Mouse (Mus musculus): ENCODE measurements at regions not wholly inside any gene's neighbourhood (a gene's known extent, or its start where the extent isn't known, plus 50 kb on each side); places are given as distances from the start of the nearest gene placed in this dataset.
A peak's percentile ranks its signal among the peaks of the same experiment; 100 is the strongest.
"Not testable (repeated sequence)": the region's sequence is repeated elsewhere in the genome, so short reads cannot be mapped to it uniquely, and the experiment has no call there.

DNA sequence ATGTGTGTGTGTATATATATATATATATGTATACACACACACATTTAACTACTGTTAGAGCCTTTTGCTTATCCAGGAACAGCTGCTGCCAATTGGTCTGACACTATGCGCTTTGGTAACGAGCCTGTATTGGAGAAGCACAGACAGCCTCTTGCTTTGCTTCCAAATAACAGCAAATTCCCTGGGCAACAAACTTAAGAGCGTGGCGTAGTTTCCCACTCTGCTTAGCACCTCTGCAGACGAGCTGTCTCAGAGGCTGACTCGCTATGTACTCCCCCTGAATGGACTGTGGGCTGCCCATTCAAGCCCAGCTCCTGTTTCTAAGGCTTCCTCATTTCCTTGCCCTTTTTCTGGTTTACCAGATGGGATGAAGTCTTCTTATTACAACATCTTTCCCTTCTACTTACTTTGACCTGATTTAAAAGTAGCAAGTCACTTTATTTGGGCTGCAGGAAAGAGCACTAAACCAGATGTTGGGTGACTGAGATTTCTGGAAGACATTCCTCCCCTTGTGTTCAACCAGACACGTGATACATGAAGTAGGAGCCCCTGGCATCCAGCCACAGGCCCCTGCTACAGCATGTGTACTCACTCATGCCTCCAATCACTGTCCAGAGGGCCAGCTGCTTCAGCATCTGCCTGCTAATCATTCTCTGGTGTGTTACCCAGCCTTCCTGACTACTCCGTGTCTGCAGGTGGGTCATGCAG, 111.3 kb upstream of the Gmds start:
- peak; percentile 14 to 28 for DNase-seq

DNA sequence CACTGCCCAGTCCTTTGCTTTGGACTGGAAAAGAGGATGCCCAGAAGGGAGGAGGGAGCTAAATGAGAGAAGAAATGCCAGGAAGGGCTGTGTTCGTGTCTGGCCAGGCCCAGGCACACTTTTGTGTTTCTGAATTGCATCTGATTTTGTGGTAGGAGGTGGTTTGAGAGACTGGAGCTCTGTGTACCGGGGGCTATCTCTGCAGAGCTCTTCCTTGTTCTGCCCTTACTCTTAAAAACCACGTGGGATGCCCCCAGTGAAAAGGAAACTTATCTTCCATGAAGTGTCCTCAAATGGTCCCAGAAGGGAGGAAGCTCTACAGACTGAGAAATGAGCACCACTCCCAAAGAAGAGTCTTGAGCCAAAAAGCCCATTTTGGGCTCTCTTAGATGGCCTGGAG, 106.0 kb upstream of the Gmds start:
- no peak for DNase-seq

- peak; percentile 8 to 9 for DNase-seq
Observed at GRCm38 (mm10) chr13:32442025-32442424, 103.5 kb upstream of the Gmds start.

DNA sequence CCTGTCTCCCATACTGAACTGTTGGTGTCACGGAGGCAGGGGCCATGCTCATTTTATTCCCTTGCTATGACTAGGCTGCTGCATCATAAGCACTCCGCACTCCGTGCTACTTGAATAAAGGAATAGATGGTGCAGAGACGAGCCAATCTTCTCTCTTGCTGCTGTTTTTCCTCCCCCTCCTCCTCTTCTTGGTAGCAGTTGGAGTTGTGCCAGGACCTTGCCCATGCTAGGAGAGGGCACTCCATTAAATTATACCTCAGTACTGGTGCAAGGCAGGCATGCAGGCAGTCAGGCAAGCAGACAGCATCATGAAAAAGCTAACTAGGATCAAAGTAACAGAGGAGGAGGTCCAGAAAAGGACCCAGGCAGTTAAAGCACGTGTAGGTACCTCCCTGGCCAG, 96.6 kb upstream of the Gmds start:
- peak; percentile 40 to 49 for DNase-seq

GRCm38 (mm10) chr13:32428482-32428881, 89.9 kb upstream of the Gmds start:
- DNase-seq, result no peak

- no peak for DNase-seq
Observed at GRCm38 (mm10) chr13:32426906-32427305, 88.4 kb upstream of the Gmds start.

DNA sequence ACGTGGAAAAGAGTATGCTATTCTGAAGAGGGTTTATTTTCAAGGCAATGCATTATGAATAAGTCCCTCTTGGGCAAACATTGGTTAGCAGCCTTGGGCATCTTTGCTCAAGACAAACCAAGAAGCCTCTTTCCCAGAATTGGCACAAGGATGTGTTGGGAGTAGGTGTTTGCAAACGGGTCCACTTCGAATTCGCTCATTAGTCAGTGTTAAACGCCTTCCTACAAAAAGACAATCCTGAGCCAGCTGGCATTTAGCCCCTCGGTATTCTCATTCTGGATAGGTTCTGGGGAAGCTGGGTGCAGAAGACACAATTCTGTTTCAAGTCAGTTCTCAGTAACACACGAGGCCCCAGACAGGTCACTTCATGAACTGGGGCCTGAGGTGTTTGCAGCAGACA, 87.7 kb upstream of the Gmds start:
- DNase-seq, result peak; percentile 13 to 25

- not testable (repeated sequence) for DNase-seq
Observed at GRCm38 (mm10) chr13:32424543-32424942, 86.0 kb upstream of the Gmds start.

DNA sequence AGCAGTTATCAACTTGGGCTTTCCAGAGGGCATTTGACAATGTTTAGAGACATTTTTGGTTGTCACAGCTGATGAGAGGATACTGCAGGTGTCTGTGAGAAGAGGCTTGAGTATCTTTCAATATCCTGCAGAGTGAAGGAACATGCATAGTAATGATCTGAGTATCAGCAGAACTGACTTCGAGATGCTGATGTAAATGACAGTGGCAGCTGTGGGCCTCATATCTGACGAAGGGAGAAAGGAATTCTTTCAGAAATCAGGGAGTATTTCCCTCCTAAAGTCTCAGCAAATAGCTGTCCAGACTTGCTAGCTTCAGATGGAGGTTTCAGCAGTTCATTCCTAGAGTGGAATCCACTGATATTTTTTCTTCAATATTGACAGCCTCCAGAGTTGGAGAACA, 83.9 kb upstream of the Gmds start:
- no peak for DNase-seq

DNA sequence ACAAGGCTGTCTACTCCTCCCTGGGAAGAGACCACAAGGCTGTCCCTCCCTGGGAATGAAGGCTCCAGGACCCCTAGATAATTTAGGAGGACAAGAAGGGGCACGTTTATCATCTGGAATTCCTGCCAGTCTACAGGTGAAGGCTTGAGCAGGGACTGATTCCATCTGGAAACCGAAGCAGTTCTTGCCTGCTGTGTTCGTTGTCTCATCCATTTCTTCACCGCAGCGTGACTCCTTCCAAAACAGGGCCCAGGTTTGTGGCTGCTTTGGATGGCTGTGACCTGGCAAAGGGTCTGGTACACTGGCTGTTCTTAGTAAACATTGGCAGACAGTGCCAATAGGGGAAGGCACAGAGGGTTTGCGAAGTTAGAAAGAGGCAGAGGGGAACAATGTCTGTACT, 80.8 kb upstream of the Gmds start:
- DNase-seq, result no peak

- DNase-seq, result no peak
Observed at GRCm38 (mm10) chr13:32418655-32419054, 80.1 kb upstream of the Gmds start.

GRCm38 (mm10) chr13:32417907-32418306, 79.4 kb upstream of the Gmds start:
- DNase-seq, result no peak

DNA sequence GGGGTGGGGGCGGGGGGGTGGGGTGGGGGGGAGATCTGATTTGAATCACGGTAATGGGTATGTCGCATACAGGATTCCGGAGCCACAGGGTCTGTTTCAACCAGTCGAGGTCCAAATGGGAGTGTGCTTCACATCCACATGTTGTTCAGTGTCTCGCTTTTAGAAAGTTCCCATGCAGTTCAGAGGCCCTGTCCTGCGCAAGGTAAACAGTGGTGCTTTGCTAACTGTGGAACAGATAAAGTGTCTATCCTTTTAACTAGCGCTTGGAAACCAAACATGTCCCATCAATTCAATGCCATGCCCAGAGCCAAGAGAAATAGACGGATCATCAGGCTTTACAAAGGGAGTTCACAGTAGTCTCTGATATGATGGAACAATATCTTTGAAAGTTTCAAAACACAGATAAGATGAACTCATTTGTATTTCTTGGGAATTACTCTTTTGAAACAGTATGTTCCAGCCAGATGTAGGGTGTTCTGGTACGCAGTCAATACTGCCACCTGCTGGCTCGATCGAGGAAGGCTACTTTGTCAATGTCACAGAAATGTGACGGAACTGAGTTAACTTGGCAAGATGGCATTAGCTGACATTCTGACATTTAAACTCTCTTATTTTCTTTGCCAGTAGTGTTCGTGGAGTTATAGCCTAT, 72.9 kb upstream of the Gmds start:
- peak; percentile 77 to 78 for DNase-seq

DNA sequence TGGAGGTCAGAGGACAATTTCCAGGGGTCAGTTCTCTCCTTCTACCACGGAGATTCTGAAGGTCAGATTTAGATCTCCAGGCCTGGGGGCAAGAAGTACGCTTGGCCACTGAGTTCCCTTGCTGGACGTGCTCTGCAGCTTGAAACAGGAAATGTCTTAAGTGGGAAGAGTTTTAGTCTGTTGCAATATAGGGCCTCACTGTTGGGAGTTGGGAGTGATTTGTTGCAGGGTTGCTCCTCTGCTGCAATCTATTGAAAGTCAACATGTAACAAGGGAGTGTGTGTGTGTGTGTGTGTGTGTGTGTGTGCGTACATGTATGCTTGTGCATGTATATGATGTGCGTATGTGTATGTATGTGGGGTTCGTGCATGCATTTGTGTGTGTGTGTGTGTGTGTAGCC, 71.5 kb upstream of the Gmds start:
- DNase-seq, result no peak

- DNase-seq, result no peak
Observed at GRCm38 (mm10) chr13:32398616-32399015, 60.1 kb upstream of the Gmds start.
